Mouse (Mus musculus) frontal cortex, adult (tissue): ENCODE measurements around the gene Tmem101.
A peak's percentile ranks its signal among the peaks of the same experiment; 100 is the strongest.
"Not testable (repeated sequence)": the region's sequence is repeated elsewhere in the genome, so short reads cannot be mapped to it uniquely, and the experiment has no call there.

Experiments
- ATAC-seq: cut with Nextera tagmentation; 2 replicates; pipeline ENCODE4 v1.9.2; 2017; ENCODE audit warnings: mild to moderate bottlenecking, moderate library complexity, mixed read lengths; ENCODE audit not compliant: low TSS enrichment

Tmem101 gene

DNA sequence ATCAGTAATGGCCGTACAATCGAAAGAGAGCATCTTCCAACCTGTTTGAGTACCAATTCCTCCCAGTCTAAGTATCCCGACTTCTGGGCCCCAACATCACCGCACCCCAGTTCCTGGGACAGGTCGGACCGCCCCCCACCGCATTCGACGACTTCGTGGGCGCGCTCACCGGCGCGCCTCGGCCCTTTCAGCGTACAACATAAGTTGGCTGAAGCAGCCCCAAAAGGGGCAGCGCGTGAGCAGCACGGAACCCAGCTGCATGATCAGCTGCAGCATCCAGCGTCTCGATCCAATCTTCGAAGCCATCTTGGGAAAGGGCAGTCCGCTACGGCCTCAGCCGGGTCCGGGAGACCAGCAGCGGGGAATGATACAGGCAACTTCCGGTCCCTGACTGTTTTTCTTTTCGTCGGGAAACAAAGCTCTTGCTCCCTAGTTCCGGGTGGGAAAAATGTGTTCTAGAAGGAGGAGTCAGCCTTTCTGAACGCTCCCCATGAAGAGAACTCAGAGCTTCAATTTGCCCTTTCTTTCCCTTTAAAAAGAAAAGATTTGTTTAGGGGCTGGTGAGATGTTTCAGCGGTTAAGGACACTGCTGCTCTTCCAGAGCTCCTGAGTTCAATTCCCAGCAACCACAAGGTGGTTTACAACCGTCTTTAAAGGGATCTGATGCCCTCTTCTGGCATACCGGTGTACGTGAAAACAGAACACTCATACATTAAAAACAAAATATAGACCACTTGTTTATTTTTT is at the start of gene Tmem101:
Gene Tmem101, minus strand, starts transcription at position 366 of the 747 bp plus-strand sequence.
- peak; percentile 94 for ATAC-seq

GRCm38 (mm10) chr11:102201408-102201821 is 45.2 kb upstream of the Tmem101 start:
- peak; percentile 88 for ATAC-seq

- ATAC-seq: no peak
Observed at GRCm38 (mm10) chr11:102199856-102200255, 43.7 kb upstream of the Tmem101 start.

GRCm38 (mm10) chr11:102198245-102198644 is 42.0 kb upstream of the Tmem101 start:
- no peak for ATAC-seq

- peak; percentile 54; the same call in 1 of the 2 replicates for ATAC-seq
Observed at GRCm38 (mm10) chr11:102196018-102196797, 40.0 kb upstream of the Tmem101 start.

DNA sequence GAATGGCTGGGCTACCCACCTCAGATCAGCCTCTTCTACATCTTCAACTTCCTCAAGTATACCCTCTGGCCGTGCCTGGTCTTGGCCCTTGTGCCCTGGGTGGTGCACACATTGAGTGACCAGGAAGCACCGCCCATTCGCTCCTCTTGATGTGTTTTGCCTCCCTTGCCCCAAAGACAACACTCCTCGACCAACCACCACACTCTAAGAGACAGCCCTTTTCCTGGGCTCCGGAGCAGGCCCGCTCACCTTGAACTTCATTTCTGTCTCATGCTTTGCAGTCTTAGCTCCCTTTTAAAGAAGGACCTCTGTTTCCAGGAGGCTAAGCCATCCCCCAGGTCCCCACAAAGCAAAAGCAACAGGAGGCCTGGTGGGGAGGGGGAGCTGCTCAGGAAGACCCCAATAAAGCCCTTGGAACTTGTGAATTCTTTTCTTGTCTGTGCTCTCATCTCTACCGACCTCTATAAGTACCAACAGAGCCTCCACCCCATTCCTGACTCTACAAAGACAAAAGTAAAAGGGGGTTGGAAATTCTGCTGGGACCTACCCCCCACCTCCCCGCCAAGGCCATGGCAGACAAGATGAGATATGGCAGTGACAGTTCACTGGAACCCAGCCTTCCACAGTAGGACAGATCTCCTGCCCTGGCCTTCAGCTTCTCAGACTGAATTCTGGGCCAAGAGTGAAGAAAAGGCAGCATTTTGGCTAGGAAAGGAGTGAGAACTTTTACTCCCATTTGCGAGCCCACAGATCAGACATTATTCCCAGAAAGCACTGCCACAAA is 37.6 kb upstream of the Tmem101 start:
- no peak for ATAC-seq

GRCm38 (mm10) chr11:102190848-102191247 is 34.6 kb upstream of the Tmem101 start:
- no peak for ATAC-seq

- peak; percentile 68 for ATAC-seq
Observed at GRCm38 (mm10) chr11:102189461-102190436, 33.5 kb upstream of the Tmem101 start, which contains the start of gene G6pc3. Gene G6pc3 (plus strand): TSS chr11:102189620.

DNA sequence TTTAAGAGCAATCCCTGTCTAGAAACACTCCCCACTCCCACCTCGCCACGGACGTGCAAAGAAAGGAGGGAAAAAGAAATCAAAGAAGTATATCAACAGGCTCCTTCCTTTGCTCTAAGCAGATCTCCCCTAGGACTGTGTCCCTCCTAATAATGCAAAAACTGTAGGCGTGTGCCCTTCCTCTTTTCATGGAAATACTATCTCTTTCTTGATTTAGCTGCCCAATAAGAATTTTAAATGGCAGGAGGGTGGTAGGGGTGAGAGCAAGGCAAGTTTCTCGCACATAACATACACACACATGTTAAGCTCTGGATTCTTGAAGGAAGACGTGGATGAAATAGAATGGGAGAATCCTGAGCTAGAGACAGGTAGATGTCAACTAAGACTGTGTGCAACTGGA is 32.8 kb upstream of the Tmem101 start:
- ATAC-seq: no peak

DNA sequence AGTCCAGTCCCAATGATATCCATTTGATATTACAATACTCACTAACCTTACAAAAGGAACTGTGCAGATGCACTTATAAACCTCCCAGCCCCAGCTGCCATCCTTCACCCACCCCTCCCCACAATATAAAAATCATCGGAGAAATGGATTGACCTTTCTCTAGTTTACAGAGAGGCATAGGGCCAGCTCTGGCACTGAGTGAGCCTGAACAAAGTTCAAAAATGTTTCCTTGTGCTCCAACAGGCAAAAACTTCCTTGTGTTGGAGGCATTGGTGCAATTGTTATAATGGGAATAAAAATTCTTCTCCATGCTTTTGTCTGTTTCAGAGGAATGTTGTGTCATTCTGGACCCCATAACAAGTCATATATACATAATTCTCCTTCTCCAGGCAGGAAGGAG is 30.0 kb upstream of the Tmem101 start:
- ATAC-seq: no peak

- no peak for ATAC-seq
Observed at GRCm38 (mm10) chr11:102185677-102186076, 29.5 kb upstream of the Tmem101 start.

- ATAC-seq: peak; percentile 77
Observed at GRCm38 (mm10) chr11:102184646-102185495, 28.7 kb upstream of the Tmem101 start, which contains the start of gene Lsm12. Gene Lsm12 (minus strand): TSS chr11:102185296.

GRCm38 (mm10) chr11:102184253-102184645 is 28.0 kb upstream of the Tmem101 start:
- no peak for ATAC-seq

DNA sequence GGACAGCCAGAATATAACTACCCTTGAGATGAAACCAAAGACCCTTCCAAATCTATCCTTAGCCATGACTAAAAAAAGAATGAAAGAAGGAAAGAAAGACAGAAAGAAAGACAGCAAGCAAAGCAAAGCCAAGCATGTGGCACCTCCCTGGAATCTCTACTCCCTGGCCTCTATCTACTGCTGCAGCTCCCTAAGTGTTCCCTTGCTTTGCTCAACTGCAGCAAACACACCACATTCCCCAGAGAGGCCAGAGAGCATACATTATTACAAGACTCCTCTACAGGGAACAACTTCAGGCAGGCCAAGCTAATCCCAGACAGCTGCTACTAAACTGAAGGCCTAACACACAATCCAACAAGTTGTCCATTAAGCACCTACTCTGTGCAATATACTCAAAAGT is 23.6 kb upstream of the Tmem101 start:
- ATAC-seq: no peak

DNA sequence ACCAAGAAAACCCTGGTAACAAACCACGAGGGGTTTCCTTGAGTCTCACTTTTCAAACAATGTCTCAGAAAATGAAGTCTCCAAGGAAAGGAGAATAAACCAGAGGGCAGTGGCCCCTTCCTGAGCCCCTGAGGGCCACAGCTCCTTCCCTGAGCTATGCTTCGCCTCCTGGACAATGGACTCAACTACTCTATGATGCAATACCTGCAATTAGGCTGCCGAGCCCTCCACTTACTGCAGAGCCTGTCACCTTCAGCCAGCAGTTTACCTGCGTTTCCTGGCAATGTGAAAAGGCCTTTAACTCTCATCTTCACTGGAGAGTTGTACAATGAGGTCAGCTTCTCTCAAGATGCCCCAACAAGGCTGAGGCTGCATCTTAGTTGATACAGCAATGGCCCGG is 12.5 kb upstream of the Tmem101 start:
- no peak for ATAC-seq

- ATAC-seq: no peak
Observed at GRCm38 (mm10) chr11:102167539-102167938, 11.3 kb upstream of the Tmem101 start.

DNA sequence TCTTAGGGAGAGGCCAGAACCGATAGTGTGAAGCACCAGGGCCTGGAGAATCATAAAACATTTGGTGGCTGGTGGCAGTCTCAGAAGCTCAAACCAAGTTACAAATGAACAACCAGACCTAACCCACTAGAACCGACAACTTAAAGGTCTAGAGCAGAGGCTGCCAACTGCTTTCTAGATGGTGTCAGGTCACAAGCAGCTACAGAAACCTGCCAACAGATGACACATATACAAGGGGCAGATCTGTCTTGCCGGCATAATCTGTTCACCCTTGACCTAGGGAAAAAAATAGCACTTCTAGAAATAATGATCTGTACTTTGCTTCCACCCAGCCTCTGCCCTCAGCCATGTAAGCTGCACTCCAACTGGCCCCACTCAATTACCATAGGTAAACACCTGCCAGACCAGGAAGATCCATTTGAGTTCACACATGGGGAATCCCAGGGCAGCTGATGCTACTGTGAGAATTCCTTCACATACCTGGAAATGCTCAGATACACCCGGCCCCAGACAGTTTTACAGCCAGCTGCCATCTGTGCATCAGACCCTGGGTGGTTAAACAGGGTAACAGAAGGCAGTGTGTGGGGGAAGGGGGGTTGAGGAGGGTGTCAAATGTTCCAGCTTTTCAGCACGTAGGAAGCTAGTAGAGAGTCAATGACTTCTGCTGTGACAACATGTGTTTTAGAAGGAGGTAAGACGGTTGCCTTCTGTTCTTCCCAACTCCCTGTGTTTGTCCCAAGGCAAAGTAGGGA is 9.9 kb upstream of the Tmem101 start:
- ATAC-seq: peak; percentile 47; the same call in 1 of the 2 replicates

DNA sequence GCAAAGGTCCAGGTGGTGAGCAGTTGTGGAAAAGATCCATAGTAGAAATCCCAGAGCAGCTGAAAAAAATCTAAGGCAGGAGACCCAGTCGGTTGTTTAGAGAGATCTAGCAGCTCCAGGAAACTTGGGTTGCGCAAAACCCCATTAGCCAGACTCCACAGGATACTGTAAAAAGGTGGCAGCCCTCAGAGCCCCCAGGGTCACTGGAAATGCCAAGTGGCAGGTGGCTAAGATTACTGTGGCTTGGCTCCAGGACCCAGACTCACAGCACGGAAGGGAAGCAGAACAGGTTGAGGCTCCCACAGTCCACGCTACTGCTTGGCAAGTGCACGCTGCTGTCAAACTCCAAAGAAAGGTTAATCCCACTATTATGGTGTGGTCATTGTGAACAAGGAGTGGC is 3.6 kb upstream of the Tmem101 start:
- no peak for ATAC-seq

GRCm38 (mm10) chr11:102158024-102158423 is 1.8 kb upstream of the Tmem101 start:
- not testable (repeated sequence) for ATAC-seq
